Mouse (Mus musculus): ENCODE data around the gene Plekhd1. TPM values are rescaled to one million over a fixed set of nuclear protein-coding genes. Genes with fewer than 3 reads are reported as not detected.
A peak's percentile ranks its signal among the peaks of the same experiment; 100 is the strongest.

Gene Plekhd1
- total RNA-seq, 2 experiments from 2014 or later, result 0.27 TPM; not detected in 1

DNA sequence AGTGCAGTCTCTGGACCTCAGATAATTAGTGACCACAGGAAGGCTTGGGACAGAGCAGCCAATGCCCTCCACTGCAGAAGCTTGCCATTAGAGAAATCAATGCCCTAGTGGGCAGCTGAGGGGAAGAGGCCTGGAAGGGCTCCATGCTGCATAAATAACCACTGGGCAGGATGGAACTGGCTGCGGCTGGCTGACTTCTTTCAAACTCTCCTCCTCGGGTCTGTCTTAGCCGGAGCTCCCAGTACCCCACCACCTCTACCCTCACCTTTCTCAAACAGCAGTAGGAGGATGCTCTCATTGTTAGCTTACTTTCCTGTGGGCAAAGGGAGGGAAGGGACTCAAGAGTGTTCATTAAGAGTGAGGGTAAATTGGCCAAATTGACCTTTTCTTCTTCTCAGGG is 2.6 kb downstream of the Plekhd1 start:
- no peak for DNase-seq
- intact Hi-C loops (cut with DNase I), result no loop called here

DNA sequence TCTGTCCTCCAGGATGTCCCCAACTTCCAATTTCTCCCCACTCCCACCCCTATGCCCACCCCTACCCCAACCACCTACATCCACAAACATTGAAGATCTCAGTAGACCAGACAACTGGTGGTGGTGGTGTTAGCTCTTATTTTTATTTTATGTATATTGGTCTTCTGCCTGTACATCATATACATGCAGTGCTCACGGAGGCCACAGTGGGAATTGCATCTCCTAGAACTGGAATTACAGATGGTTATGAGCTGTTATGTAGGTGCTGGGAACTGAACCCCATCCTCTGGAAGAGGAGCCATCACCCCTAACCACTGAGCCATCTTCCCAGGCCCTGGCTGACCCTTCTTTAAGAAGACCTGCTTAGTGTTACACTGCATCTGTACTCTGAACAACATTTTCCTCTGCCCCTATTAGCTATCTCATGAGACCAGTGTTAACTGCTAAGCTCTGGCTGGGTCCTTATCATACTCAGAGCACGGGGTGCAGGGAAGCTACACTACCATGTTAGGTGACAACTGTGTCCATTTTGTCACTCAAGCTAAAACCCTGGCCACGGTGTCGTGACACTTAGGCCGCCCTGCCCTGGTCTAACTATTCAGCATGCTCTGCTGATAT is 6.2 kb downstream of the Plekhd1 start:
- DNase-seq, result no peak
- intact Hi-C loops (cut with DNase I), result no loop called here

DNA sequence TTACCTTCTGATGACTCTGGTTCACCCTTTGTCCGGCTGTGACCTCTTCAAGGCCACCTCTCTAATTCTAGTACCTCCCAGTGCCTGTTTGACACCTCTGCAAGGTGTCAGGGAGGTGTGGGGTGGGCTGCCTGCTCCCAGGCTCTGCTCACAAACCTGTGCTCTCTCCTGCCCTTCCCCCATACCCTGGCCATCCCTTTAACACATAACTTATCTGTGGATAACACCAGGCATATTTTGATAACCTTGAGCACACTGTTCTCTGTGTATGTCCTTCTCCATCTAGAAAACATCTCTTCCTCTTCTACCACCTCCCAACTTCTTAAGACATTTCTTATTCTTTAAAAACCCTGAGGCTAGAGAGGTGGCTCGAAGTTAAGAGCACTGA is 6.7 kb downstream of the Plekhd1 start:
- intact Hi-C loops (cut with DNase I), result no loop called here
- DNase-seq, result no peak

DNA sequence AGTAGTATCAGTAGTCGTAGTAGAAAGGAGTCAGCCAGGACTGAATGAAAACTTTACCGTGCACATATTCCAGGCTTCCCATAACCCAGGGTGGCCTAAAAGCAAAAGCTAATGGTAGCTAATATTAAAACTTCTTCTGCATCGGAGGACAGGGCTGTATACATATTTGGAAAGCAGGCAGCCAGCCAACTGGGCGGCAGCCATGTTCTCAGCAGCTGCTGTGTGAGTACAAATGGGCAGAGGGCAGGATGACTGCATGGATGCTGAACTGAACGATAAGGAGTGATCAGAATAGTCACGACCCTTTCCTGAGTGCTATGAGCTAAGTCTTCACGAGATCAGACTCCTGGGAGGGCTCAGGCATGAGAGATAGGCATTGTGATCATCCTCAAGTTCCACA is 8.9 kb downstream of the Plekhd1 start:
- intact Hi-C loops (cut with DNase I), result no loop called here
- DNase-seq, result no peak

DNA sequence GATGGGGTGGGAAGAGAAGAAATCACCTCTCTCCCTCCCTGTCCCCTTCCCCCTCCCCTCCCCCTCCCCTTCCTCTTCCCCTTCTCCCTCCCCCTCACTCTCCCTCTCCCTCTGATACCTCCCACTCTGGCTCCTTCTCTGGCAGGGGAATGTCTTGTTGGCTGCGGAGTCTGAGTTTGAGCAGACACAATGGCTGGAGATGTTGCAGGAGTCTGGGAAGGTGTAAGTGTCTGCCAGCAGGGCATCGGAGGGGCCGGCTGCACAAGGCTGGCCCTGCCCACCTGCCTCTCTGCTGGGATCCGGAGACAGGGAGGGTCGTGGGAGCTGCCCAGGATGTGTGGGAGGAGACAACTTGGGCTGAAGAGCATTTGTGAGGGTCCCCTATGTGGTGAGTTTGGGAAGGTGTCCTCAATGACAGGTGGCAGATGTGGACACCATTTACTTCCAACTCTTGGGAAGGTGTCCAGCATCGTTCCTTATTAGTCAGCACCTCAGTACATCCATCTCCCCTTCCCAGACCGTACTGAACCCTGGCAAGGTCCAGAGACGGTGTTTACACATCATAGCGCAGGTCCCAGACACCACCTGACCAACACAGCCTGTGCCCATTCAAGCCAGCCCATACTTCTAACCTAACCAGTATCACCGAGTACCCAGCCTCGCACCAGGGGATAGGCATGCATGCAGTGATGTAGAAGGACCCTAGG is 14.0 kb downstream of the Plekhd1 start:
- DNase-seq, result no peak
- intact Hi-C loops (cut with DNase I), result no loop called here

DNA sequence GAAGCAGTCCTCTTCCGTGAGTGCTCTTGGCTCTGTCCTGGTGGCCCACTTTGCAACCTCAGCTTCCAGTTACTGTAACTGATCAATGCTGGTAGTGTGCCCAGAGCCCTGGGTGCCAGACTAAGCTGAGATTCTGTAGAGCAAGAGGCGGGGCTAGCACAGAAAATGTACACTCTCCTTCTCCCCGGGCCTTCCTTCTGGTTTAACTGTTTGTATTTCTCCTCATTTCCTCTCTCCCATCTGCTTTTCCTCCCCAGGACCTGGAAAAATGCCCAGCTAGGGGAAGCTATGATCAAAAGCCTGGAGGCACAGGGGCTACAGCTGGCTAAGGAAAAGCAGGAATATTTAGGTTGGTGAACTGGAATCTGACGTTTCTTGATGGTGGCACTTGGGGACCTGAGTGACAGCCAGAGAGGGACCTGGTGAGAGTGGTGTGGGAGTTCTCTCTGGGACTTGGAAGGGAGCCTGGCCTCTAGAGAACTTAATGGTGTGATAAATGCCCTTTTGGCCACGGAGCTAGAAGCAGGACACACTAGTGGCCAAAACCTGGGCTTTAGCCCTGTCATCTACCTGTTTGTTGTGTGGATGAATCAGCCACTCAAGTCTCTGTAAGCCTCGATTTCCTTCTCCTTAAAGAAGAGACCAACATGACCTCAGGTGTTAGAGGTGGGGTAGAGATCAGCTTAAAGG is 14.7 kb downstream of the Plekhd1 start:
- no peak for DNase-seq
- intact Hi-C loops (cut with DNase I), result no loop called here

DNA sequence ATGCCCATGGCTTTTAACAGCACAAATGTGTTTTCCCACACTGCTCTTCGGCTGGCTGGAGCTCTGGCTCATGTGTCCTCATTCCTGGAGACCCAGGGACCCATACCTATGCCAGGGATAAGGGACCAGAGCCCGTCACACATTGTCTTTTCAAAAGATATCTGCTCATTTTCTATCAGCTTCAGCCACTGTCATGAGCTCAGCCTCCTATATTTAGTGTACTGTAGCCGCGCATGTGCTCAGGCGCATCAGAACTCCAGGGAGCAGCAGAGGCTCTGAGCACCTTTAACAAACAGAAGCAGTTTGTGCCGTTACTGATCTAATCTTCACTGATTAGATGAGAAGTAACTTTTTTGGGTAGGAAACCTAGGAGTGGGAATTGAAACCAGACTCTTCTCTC is 23.5 kb downstream of the Plekhd1 start:
- intact Hi-C loops (cut with DNase I), result no loop called here
- no peak for DNase-seq

DNA sequence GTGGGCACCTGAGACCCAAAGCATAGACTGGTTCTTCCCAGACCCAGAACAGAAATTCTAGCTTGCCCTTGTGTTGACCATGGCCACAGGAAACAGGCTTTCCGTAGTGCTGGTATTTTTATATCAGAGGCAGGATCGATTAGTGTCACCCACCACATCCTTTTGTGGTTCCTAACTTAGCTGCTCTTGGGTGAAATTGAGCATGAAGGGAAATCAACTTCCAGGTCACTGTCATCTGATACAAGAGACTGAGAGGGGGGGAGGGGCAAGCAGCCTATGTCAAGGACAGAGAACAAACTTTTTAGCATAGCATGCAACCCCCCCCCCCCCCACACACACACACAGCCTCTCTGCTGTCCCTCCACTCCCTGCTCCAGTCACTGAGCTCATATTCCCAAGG is 26.8 kb downstream of the Plekhd1 start:
- no peak for DNase-seq
- intact Hi-C loops (cut with DNase I), result no loop called here

DNA sequence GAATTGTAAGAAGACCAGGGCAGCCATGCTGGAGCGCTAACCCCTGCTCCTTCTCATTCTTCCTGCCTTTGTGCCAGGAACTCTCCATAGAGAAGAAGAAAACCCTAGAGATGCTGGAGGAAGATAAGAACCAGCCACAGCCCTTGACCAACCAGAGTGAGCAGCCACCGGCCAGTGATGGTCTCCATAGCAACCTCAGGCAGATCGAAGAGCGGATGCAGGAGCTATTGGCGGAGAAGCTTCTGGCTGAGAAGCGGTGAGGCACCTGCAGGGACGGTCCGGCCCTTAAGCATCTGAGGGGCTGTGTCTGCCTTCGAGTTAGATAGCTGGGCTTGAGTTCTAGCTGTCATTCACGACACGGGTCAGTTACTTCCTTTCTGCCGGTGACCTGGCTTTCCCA is 28.1 kb downstream of the Plekhd1 start:
- intact Hi-C loops (cut with DNase I), result loop anchor here (5.0 kb wide), 1 partner anchor 223 kb away; no protein-coding TSS in a partner anchor
- DNase-seq, result no peak

DNA sequence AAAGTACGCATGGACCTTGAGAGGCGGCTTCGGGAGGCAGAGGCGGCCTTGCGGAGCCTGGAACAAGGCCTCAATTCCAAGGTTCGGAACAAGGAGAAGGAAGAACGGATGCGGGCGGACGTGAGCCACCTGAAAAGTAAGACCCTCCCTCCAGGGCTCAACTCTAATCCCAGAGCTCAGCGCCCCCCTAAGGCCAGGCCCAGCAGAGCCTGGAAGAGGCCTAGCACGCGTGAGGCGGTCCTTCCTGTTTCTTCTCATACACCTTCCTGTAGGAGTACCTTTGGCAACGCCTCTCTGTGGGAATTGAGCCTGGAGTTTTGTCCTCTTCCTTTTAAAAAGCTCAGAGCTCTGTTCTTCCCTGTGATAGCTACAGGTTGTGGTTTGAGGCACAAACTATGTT is 29.1 kb downstream of the Plekhd1 start:
- intact Hi-C loops (cut with DNase I), result loop anchor here (5.0 kb wide), 1 partner anchor 224 kb away; no protein-coding TSS in a partner anchor
- DNase-seq, result no peak

DNA sequence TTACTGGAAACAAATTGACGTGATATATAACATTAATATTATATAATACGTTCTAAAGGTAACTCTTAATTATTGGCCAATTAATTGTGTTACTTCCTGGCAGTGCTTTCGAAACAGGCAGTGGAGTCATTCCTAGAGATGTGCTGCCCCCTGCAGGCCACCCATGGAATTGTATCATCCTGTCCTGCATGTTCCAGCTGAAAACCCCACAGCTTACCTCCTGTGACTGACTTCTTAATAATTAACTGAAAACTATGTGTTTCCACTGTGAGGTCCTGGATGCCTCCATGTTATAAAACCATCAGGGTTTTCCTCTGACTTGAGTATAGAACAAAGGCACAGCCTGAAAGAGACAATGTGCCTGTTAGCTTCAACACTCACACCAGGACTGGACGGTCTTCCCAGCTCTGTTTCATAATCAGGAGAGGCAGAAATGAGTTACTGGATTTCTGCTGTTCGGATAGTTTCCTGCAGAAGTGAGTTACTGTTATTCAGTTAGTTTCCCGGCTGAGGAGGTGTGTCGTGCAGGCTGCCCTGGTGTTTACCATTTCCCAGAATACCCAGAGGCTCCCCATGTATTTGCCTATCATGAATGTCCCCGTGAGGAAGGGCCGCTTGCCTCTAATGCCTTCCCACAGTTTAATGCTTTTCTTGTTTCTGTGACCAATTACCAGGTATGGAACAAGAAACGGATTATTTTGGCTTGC is 32.6 kb downstream of the Plekhd1 start:
- intact Hi-C loops (cut with DNase I), result loop anchor here (2.0 to 5.0 kb wide), 2 partner anchors 228 to 570 kb away; no protein-coding TSS in a partner anchor
- peak; percentile 79 to 87 for DNase-seq

DNA sequence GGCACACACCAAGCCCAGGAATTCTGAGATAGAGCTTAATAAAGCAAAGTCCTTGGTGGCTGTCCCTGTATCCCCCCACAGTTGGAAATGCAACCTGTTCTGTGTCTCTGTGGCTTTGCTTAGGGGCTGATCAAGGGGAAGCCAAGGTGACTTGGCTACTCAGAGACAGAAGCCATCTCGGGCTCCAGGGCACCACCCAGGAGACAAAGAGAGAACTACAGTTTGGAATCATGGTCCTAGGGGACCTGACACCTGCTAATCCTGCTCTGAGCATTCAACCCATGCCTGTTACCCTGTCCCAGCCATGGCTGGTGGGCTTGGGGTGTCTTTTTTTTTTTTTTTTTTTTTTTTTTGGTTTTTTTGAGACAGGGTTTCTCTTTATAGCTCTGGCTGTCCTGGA is 35.8 kb downstream of the Plekhd1 start:
- intact Hi-C loops (cut with DNase I), result no loop called here
- no peak for DNase-seq

DNA sequence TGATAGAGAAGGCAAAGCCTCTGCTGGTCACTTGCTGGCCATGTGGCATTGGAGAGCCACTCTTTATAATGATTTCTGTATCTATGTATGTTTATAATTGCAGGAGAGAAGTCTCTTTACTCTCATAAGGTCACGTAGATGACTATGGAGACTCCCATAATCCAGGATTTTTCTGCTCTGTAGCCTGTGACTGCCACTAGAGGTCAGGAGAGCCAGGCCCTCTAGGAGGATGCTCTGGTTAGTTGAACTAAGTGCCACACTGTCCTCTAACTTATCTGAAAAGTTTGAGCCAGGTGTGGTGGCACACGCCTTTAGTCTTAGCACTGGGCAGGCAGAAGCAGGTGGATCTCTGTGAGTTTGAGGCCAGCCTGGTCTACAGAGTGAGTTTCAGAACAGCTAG is 36.4 kb downstream of the Plekhd1 start:
- intact Hi-C loops (cut with DNase I), result no loop called here
- DNase-seq, result no peak

DNA sequence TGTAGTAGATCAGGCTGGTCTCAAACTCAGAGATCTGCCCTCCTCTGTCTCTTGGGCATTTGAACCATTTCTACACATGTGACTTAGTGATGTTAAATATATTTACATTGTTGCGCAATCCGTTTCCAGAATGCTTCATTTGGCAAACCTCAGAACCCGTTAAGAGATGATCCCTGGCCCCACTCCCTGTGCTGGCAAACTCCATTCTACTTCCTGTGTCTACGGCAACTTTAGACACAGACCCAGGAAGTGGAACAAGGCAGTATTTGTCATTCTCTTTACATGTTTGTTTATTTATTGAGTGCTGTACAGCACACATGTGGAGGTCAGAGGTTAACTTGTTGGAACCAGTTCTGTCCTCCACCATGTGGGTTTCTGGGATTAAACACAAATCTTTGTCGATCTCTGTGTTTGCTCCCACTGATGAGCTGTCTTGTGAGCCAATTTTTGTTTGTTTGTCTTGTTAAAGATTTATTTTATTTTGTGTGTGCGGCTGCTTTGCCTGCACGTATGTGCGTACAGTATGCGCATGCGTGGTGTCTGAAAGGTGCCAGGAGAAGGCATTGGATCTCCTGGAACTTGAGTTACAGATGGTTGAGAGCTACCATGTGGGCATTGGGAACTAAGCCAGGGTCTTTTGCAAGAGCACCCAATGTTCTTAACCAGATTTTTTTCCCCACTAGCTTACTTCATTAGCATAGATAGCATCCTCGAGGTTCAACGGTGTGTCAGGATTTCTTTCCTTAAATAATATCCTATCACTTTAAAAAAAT is 37.6 kb downstream of the Plekhd1 start:
- intact Hi-C loops (cut with DNase I), result loop anchor here (1.0 kb wide), 1 partner anchor 30 kb away; the partner anchor contains the start of gene Ccdc177
- no peak for DNase-seq

DNA sequence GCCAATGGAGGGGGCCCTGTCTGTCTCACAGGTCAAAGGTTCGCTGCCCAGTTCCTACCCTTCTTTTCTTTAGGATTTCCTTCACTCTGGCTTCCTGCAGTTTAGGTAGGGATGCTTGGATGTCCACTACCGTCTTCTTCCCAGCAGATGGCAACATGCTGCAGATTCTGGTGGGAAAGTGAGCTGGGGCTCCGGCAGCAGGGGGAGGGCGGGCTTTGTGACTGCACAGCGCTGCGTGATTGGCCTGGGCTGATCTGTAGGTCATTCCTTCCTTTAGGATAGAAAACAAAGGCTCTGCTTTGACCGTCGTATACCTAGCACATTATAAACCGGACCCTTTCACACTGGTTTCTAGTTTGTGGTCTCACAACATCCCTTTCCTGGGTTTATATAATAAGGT is 38.2 kb downstream of the Plekhd1 start:
- peak; percentile 13 to 27 for DNase-seq
- intact Hi-C loops (cut with DNase I), result loop anchor here (1.0 kb wide), 1 partner anchor 30 kb away; the partner anchor contains the start of gene Ccdc177

DNA sequence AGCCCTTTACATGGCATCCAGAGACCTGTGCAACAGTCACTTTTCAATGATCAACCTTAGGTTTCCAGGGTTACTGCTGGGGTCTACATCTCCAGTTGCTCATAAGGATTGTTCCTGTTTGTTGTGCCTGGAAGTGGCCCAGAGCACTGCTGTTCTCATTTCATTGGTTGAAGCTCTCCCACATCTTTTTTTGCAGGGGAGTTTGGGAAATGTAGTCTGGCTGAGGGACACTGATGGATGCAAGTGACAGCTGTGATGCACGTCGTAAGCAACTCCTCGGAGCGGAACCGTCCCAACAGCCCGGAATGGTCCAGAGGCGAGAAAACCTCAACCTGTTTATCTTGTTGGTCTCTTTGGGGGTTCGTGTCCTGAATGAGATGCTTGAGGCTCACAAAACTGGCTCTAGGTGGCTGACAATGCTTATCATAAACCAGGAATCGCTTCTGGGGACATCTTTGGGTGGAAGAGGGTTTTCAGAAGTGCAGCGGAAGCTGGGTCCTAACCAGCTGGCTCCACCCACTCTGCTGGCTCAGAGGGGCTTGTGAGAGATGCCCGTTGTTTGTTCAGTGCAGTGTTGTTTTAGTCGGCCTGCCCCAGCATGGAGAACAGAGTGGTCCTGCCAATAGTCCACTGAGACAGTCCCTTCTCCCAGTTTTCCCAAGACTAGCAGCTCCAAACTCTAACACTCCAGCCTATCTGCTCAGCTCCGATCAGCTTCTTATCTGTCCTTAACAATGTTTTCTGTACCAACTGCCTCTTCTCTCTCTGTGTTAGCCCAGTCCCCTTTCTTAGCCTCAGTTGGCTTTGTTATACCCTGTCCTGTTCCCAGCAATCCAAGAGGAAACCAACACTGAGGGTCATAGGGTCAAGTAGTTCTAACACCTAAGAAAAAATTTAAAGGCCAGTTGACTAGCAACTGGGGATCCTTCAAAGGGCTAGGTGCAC is 42.4 kb downstream of the Plekhd1 start:
- no peak for DNase-seq
- intact Hi-C loops (cut with DNase I), result no loop called here

DNA sequence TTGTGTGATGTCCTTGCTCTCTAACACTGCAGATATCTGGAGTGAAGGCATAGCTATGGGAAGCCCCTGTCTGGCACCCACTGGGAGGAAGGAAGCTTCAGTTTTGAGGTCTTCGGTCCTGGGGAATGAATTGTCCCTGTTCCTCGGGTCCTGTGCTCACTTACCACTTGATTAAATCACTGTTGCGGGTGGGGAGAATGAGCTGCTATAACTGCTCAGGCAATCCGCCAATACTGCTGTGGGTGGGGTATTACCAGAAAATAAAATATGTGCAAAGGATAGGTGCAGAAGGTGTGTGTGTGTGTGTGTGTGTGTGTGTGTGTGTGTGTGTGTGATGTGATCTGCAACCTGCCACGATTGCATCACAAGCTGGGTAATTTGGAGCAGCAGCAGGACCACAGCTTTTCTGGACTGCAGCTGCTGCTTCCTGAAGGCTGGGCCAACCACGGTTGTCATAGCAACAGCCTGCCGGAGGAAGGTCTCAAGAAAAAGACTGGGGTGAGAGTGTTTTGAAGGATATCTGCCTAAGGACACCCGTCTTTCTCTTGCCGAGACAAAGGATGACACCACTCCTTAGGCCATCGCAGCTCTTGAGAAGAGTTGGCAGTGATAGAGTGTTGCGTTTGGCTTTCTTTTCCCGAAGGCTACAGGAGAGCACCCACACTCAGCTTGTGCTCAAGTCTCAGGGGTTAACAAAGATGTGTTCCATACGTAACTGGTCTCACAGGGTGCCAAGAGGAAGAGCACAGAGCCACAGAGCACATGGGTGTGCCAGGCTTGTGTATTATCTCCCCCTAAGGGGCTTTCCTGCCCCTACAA is 44.3 kb downstream of the Plekhd1 start:
- DNase-seq, result peak; percentile 15 to 25
- intact Hi-C loops (cut with DNase I), result no loop called here

DNA sequence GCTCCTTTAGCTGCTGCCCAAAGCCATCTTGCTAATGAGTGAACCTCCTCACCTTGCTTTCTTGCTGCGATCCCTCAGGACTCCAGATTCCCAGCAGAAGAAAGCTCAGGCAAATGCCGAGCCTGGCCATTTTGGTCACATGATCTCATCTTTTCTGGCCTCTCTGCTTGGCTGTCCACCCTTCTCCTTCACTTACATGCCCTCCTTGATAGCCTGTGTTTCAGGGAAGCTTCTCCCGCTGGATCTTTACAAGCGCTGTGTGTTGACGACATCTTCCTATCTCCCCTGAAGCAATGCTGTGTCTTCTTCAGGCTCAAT is 44.9 kb downstream of the Plekhd1 start:
- DNase-seq, result no peak
- intact Hi-C loops (cut with DNase I), result no loop called here
